Mouse (Mus musculus): ENCODE measurements around the gene Sost. TPM values are rescaled to one million over a fixed set of nuclear protein-coding genes. Genes with fewer than 3 reads are reported as not detected.

The Sost gene
- polyA plus RNA-seq, 1 experiment from 2014 or later, result not detected

- Histone ChIP-seq H3K27me3 (ENCODE audit: control insufficient read depth, insufficient read depth, low read depth, low read length) (no peaks in the 10 kb centered on the region), H3K4me3 (ENCODE audit: low read depth, low read length) (no peak overlapping the region), H3K4me1 (ENCODE audit: control insufficient read depth, insufficient read depth, low read length) (no peaks in the 10 kb centered on the region), H3K36me3 (ENCODE audit: control insufficient read depth, insufficient read depth, low read length) (no peaks in the 10 kb centered on the region; the same call in 1 of the 2 replicates), H3K4me2 (ENCODE audit: low read length) (no peak overlapping the region), H3K27ac (ENCODE audit: low read length) (no peak overlapping the region), H3K9me3 (replicated peaks; ENCODE audit: control insufficient read depth, low read length, poor library complexity, severe bottlenecking) (no peaks in the 10 kb centered on the region), H3K9ac (ENCODE audit: low read depth, low read length) (no peak overlapping the region)
- WGBS, result 94% methylated on average over 7 of the region's 7 CpGs
- no peak for ATAC-seq
Measured at GRCm38 (mm10) chr11:101976949-101977348, 10.1 kb upstream of the Sost start.

GRCm38 (mm10) chr11:101974923-101975322, 8.1 kb upstream of the Sost start:
- Histone ChIP-seq H3K9ac (ENCODE audit: low read depth, low read length) (no peak overlapping the region), H3K27me3 (ENCODE audit: control insufficient read depth, insufficient read depth, low read depth, low read length) (no peaks in the 10 kb centered on the region), H3K4me2 (ENCODE audit: low read length) (no peak overlapping the region), H3K36me3 (ENCODE audit: control insufficient read depth, insufficient read depth, low read length) (no peaks in the 10 kb centered on the region), H3K9me3 (replicated peaks; ENCODE audit: control insufficient read depth, low read length, poor library complexity, severe bottlenecking) (no peaks in the 10 kb centered on the region), H3K27ac (ENCODE audit: low read length) (no peak overlapping the region), H3K4me1 (ENCODE audit: control insufficient read depth, insufficient read depth, low read length) (no peaks in the 10 kb centered on the region), H3K4me3 (ENCODE audit: low read depth, low read length) (no peak overlapping the region)
- 53% methylated on average over 9 of the region's 9 CpGs for WGBS
- no peak for ATAC-seq

- H3K4me3 ChIP-seq (ENCODE audit: low read depth, low read length), result no peak overlapping the region
- no peak overlapping the region for H3K9ac ChIP-seq (ENCODE audit: low read depth, low read length)
- no peaks in the 10 kb centered on the region for H3K9me3 ChIP-seq (replicated peaks; ENCODE audit: control insufficient read depth, low read length, poor library complexity, severe bottlenecking)
- H3K4me1 ChIP-seq (ENCODE audit: control insufficient read depth, insufficient read depth, low read length), result no peaks in the 10 kb centered on the region
- H3K27me3 ChIP-seq (ENCODE audit: control insufficient read depth, insufficient read depth, low read depth, low read length), result no peaks in the 10 kb centered on the region
- H3K36me3 ChIP-seq (ENCODE audit: control insufficient read depth, insufficient read depth, low read length), result no peaks in the 10 kb centered on the region
- ATAC-seq, result no peak
- H3K27ac ChIP-seq (ENCODE audit: low read length), result no peak overlapping the region
- WGBS, result 64% methylated on average over 6 of the region's 6 CpGs
- no peak overlapping the region for H3K4me2 ChIP-seq (ENCODE audit: low read length)
Measured at GRCm38 (mm10) chr11:101974181-101974580, 7.4 kb upstream of the Sost start.

- Histone ChIP-seq H3K9me3 (replicated peaks; ENCODE audit: control insufficient read depth, low read length, poor library complexity, severe bottlenecking) (no peaks in the 10 kb centered on the region), H3K36me3 (ENCODE audit: control insufficient read depth, insufficient read depth, low read length) (no peaks in the 10 kb centered on the region), H3K4me1 (ENCODE audit: control insufficient read depth, insufficient read depth, low read length) (no peaks in the 10 kb centered on the region; the same call in 1 of the 2 replicates), H3K27me3 (ENCODE audit: control insufficient read depth, insufficient read depth, low read depth, low read length) (no peaks in the 10 kb centered on the region), H3K4me2 (ENCODE audit: low read length) (no peak overlapping the region), H3K4me3 (ENCODE audit: low read depth, low read length) (no peak overlapping the region), H3K27ac (ENCODE audit: low read length) (no peak overlapping the region), H3K9ac (ENCODE audit: low read depth, low read length) (no peak overlapping the region)
- 72% methylated on average over 9 of the region's 9 CpGs for WGBS
- no peak for ATAC-seq
Measured at GRCm38 (mm10) chr11:101973496-101973895, 6.7 kb upstream of the Sost start.

GRCm38 (mm10) chr11:101972651-101973050, 5.8 kb upstream of the Sost start:
- H3K4me1 ChIP-seq (ENCODE audit: control insufficient read depth, insufficient read depth, low read length), result no peaks in the 10 kb centered on the region; the same call in 1 of the 2 replicates
- ATAC-seq, result no peak
- no peaks in the 10 kb centered on the region for H3K9me3 ChIP-seq (replicated peaks; ENCODE audit: control insufficient read depth, low read length, poor library complexity, severe bottlenecking)
- WGBS, result 89% methylated on average over 5 of the region's 5 CpGs
- H3K27ac ChIP-seq (ENCODE audit: low read length), result no peak overlapping the region
- H3K36me3 ChIP-seq (ENCODE audit: control insufficient read depth, insufficient read depth, low read length), result no peaks in the 10 kb centered on the region
- H3K9ac ChIP-seq (ENCODE audit: low read depth, low read length), result no peak overlapping the region
- peaks cover under 1% of the 10 kb centered on the region; the same call in 1 of the 2 replicates for H3K27me3 ChIP-seq (ENCODE audit: control insufficient read depth, insufficient read depth, low read depth, low read length)
- no peak overlapping the region for H3K4me2 ChIP-seq (ENCODE audit: low read length)
- no peak overlapping the region for H3K4me3 ChIP-seq (ENCODE audit: low read depth, low read length)

GRCm38 (mm10) chr11:101972097-101972496, 5.3 kb upstream of the Sost start:
- ATAC-seq, result no peak
- H3K4me3 ChIP-seq (ENCODE audit: low read depth, low read length), result no peak overlapping the region
- no peak overlapping the region for H3K27ac ChIP-seq (ENCODE audit: low read length)
- no peaks in the 10 kb centered on the region for H3K36me3 ChIP-seq (ENCODE audit: control insufficient read depth, insufficient read depth, low read length)
- 93% methylated on average over 3 of the region's 3 CpGs for WGBS
- no peak overlapping the region for H3K9ac ChIP-seq (ENCODE audit: low read depth, low read length)
- no peak overlapping the region for H3K4me2 ChIP-seq (ENCODE audit: low read length)
- H3K9me3 ChIP-seq (replicated peaks; ENCODE audit: control insufficient read depth, low read length, poor library complexity, severe bottlenecking), result no peaks in the 10 kb centered on the region
- peaks cover 2% of the 10 kb centered on the region; the same call in 1 of the 2 replicates for H3K27me3 ChIP-seq (ENCODE audit: control insufficient read depth, insufficient read depth, low read depth, low read length)
- H3K4me1 ChIP-seq (ENCODE audit: control insufficient read depth, insufficient read depth, low read length), result no peaks in the 10 kb centered on the region; the same call in 1 of the 2 replicates

- Histone ChIP-seq H3K4me1 (ENCODE audit: control insufficient read depth, insufficient read depth, low read length) (no peaks in the 10 kb centered on the region; the same call in 1 of the 2 replicates), H3K4me2 (ENCODE audit: low read length) (no peak overlapping the region), H3K36me3 (ENCODE audit: control insufficient read depth, insufficient read depth, low read length) (no peaks in the 10 kb centered on the region), H3K9ac (ENCODE audit: low read depth, low read length) (no peak overlapping the region), H3K27me3 (ENCODE audit: control insufficient read depth, insufficient read depth, low read depth, low read length) (peaks cover 2% of the 10 kb centered on the region; the same call in 1 of the 2 replicates), H3K27ac (ENCODE audit: low read length) (no peak overlapping the region), H3K9me3 (replicated peaks; ENCODE audit: control insufficient read depth, low read length, poor library complexity, severe bottlenecking) (no peaks in the 10 kb centered on the region), H3K4me3 (ENCODE audit: low read depth, low read length) (no peak overlapping the region)
- ATAC-seq, result no peak
- WGBS, result 27% methylated on average over 3 of the region's 3 CpGs
Measured at GRCm38 (mm10) chr11:101971410-101971809, 4.6 kb upstream of the Sost start.

- no peak overlapping the region for H3K4me2 ChIP-seq (ENCODE audit: low read length)
- no peak overlapping the region for H3K27ac ChIP-seq (ENCODE audit: low read length)
- WGBS, result 84% methylated on average over 13 of the region's 13 CpGs
- H3K9ac ChIP-seq (ENCODE audit: low read depth, low read length), result no peak overlapping the region
- peaks cover 15% of the 10 kb centered on the region for H3K27me3 ChIP-seq (ENCODE audit: control insufficient read depth, insufficient read depth, low read depth, low read length)
- no peak overlapping the region for H3K4me3 ChIP-seq (ENCODE audit: low read depth, low read length)
- no peaks in the 10 kb centered on the region; the same call in 1 of the 2 replicates for H3K4me1 ChIP-seq (ENCODE audit: control insufficient read depth, insufficient read depth, low read length)
- no peaks in the 10 kb centered on the region for H3K36me3 ChIP-seq (ENCODE audit: control insufficient read depth, insufficient read depth, low read length)
- ATAC-seq, result no peak
- no peaks in the 10 kb centered on the region for H3K9me3 ChIP-seq (replicated peaks; ENCODE audit: control insufficient read depth, low read length, poor library complexity, severe bottlenecking)
Measured at GRCm38 (mm10) chr11:101969835-101970234, 3.0 kb upstream of the Sost start.

GRCm38 (mm10) chr11:101968791-101969190, 2.0 kb upstream of the Sost start:
- Histone ChIP-seq H3K4me2 (ENCODE audit: low read length) (no peak overlapping the region), H3K4me3 (ENCODE audit: low read depth, low read length) (no peak overlapping the region), H3K36me3 (ENCODE audit: control insufficient read depth, insufficient read depth, low read length) (no peaks in the 10 kb centered on the region), H3K9me3 (replicated peaks; ENCODE audit: control insufficient read depth, low read length, poor library complexity, severe bottlenecking) (no peaks in the 10 kb centered on the region), H3K9ac (ENCODE audit: low read depth, low read length) (no peak overlapping the region), H3K27me3 (ENCODE audit: control insufficient read depth, insufficient read depth, low read depth, low read length) (peaks cover 20% of the 10 kb centered on the region), H3K4me1 (ENCODE audit: control insufficient read depth, insufficient read depth, low read length) (peaks cover 2% of the 10 kb centered on the region; the same call in 1 of the 2 replicates), H3K27ac (ENCODE audit: low read length) (no peak overlapping the region)
- ATAC-seq, result 0 out of 2 replicates have a peak, but pooled peaks have one; percentile 51
- WGBS, result 0% methylated on average over 5 of the region's 5 CpGs

All from midbrain, embryonic 16.5 days (tissue).